Mouse (Mus musculus) heart, adult 2 months (tissue): ENCODE measurements around the gene Slain1. TPM values are rescaled to one million over a fixed set of nuclear protein-coding genes. Genes with fewer than 3 reads are reported as not detected.

Experiments
- DNase-seq, 2 experiments: peaks; one replicate each; pipeline ENCODE4 v3.0.0; 2021
- H3K27ac ChIP-seq: fragments of 200-600 bp; 2 replicates; pipeline ENCODE4 v1.8.1; 2022
- H3K27me3 ChIP-seq: fragments of 200-500 bp; 2 replicates; pipeline ENCODE4 v1.6.1; 2012; ENCODE audit warnings: mild to moderate bottlenecking, low read length, inconsistent platforms, mixed read lengths; ENCODE audit not compliant: control insufficient read depth, insufficient read depth
- H3K36me3 ChIP-seq: fragments of 200-500 bp; 2 replicates; pipeline ENCODE4 v1.6.1; 2012; ENCODE audit warnings: low read length, inconsistent platforms; ENCODE audit not compliant: control insufficient read depth, insufficient read depth
- H3K4me1 ChIP-seq: fragments of 200-500 bp; 2 replicates; pipeline ENCODE4 v1.6.1; 2011; ENCODE audit warnings: low read length; ENCODE audit not compliant: control insufficient read depth, insufficient read depth
- H3K4me3 ChIP-seq: fragments of 200-600 bp; 2 replicates; pipeline ENCODE4 v1.8.1; 2022
- H3K79me2 ChIP-seq: fragments of 200-500 bp; replicated peaks from 2 replicates; pipeline ENCODE4 v1.6.1; 2012; ENCODE audit warnings: mild to moderate bottlenecking, inconsistent platforms, low read length, moderate library complexity, mixed read lengths; ENCODE audit not compliant: control insufficient read depth, insufficient read depth
- H3K9ac ChIP-seq: fragments of 200-500 bp; 2 replicates; pipeline ENCODE4 v1.6.1; 2012; ENCODE audit warnings: low read depth, mild to moderate bottlenecking, control low read depth, inconsistent platforms, low read length, mixed read lengths
- CTCF ChIP-seq: fragments of 200-600 bp; IDR thresholded peaks from 2 replicates; pipeline ENCODE4 v1.8.1; 2022; ENCODE audit warnings: antibody characterized with exemption, mild to moderate bottlenecking, moderate library complexity
- EP300 ChIP-seq: fragments of 200-500 bp; IDR thresholded peaks from 2 replicates; pipeline ENCODE4 v1.6.1; 2011; ENCODE audit warnings: low read depth, low read length, control low read depth; ENCODE audit not compliant: insufficient read depth
- POLR2A ChIP-seq: fragments of 200-500 bp; IDR thresholded peaks from 2 replicates; pipeline ENCODE4 v1.6.1; 2011; ENCODE audit warnings: mild to moderate bottlenecking, low read depth, low read length, control low read depth; ENCODE audit not compliant: insufficient read depth
- WGBS: fragments of 180-500 bp; shearing (Covaris S2); methylation state at CpG from one replicate; pipeline ENCODE4 v1.1.7; 2018; 5-methylcytosine and 5-hydroxymethylcytosine counted together
- intact Hi-C: fragments of 180-260 bp; cut with DNase I; formaldehyde crosslinking; loops from one replicate; pipeline ENCODE4 v1.15.1; 2025
- polyA plus RNA-seq: library from polyadenylated mRNA; depleted of rRNA; stranded (reverse); fragments of >200 nt; gene quantifications from 2 replicates; pipeline ENCODE4 v1.2.3, GENCODE M21; 2012
- total RNA-seq, 2 experiments: library from RNA; stranded (reverse); gene quantifications; 2 replicates each; pipeline ENCODE4 v1.2.3; 2021

Slain1 gene
- total and polyA plus RNA-seq, 3 experiments: 0.10 to 0.43 (median 0.41) TPM

GRCm38 (mm10) chr14:103709261-103709660 is 59.2 kb downstream of the Slain1 start:
- no peaks in the 10 kb centered on the region for H3K36me3 ChIP-seq
- intact Hi-C loops: no loop called here
- no peak overlapping the region for H3K4me3 ChIP-seq
- no peak overlapping the region for H3K9ac ChIP-seq
- H3K27ac ChIP-seq: no peak overlapping the region
- no peaks in the 10 kb centered on the region for H3K27me3 ChIP-seq
- no peaks in the 10 kb centered on the region for H3K79me2 ChIP-seq
- DNase-seq: no peak
- H3K4me1 ChIP-seq: no peaks in the 10 kb centered on the region
- no peak for TF ChIP-seq EP300
- no peak for TF ChIP-seq CTCF
- TF ChIP-seq POLR2A: no peak
- WGBS: 82% methylated on average over 11 of the region's 11 CpGs

GRCm38 (mm10) chr14:103712986-103713385 is 63.0 kb downstream of the Slain1 start:
- Histone ChIP-seq H3K4me1 (no peaks in the 10 kb centered on the region), H3K4me3 (no peak overlapping the region), H3K27ac (no peak overlapping the region), H3K9ac (no peak overlapping the region), H3K79me2 (no peaks in the 10 kb centered on the region), H3K27me3 (no peaks in the 10 kb centered on the region), H3K36me3 (no peaks in the 10 kb centered on the region)
- intact Hi-C loops: loop anchor here (10.0 kb wide), 3 partner anchors 312 to 1102 kb away; no protein-coding TSS in a partner anchor
- no peak for DNase-seq
- no peak for TF ChIP-seq POLR2A
- TF ChIP-seq EP300: no peak
- TF ChIP-seq CTCF: no peak
- 65% methylated on average over 5 of the region's 5 CpGs for WGBS

- WGBS: 38% methylated on average over 5 of the region's 5 CpGs
Observed at GRCm38 (mm10) chr14:103717516-103717915, 67.5 kb downstream of the Slain1 start.

GRCm38 (mm10) chr14:103717979-103718378 is 68.0 kb downstream of the Slain1 start:
- Histone ChIP-seq H3K27me3 (no peaks in the 10 kb centered on the region), H3K79me2 (no peaks in the 10 kb centered on the region), H3K4me3 (no peak overlapping the region), H3K4me1 (peaks cover 6% of the 10 kb centered on the region; the same call in 1 of the 2 replicates), H3K36me3 (no peaks in the 10 kb centered on the region), H3K9ac (no peak overlapping the region), H3K27ac (no peak overlapping the region)
- no peak for DNase-seq
- TF ChIP-seq CTCF: no peak
- TF ChIP-seq EP300: no peak
- no peak for TF ChIP-seq POLR2A
- 69% methylated on average over 5 of the region's 5 CpGs for WGBS
- intact Hi-C loops: loop anchor here (2.0 to 10.0 kb wide), 4 partner anchors 67 to 1097 kb away; no protein-coding TSS in a partner anchor

More at GRCm38 (mm10) chr14:103717516-103717915, 67.5 kb downstream of the Slain1 start:
- no peaks in the 10 kb centered on the region for H3K36me3 ChIP-seq
- intact Hi-C loops: loop anchor here (10.0 kb wide), 3 partner anchors 307 to 1097 kb away; no protein-coding TSS in a partner anchor
- H3K27me3 ChIP-seq: no peaks in the 10 kb centered on the region
- H3K79me2 ChIP-seq: no peaks in the 10 kb centered on the region
- peak in 1 of 2 experiments; percentile 44 for DNase-seq
- H3K4me3 ChIP-seq: no peak overlapping the region
- no peak overlapping the region for H3K9ac ChIP-seq
- H3K27ac ChIP-seq: no peak overlapping the region
- TF ChIP-seq POLR2A: no peak
- TF ChIP-seq CTCF: peak; percentile 88
- TF ChIP-seq EP300: no peak
- H3K4me1 ChIP-seq: peaks cover 6% of the 10 kb centered on the region; the same call in 1 of the 2 replicates

GRCm38 (mm10) chr14:103718393-103718792 is 68.4 kb downstream of the Slain1 start:
- Histone ChIP-seq H3K9ac (no peak overlapping the region), H3K4me3 (no peak overlapping the region), H3K4me1 (peaks cover 6% of the 10 kb centered on the region; the same call in 1 of the 2 replicates), H3K79me2 (no peaks in the 10 kb centered on the region), H3K36me3 (no peaks in the 10 kb centered on the region), H3K27me3 (no peaks in the 10 kb centered on the region), H3K27ac (no peak overlapping the region)
- WGBS: 33% methylated on average over 5 of the region's 5 CpGs
- TF ChIP-seq EP300 (no peak), CTCF (no peak), POLR2A (no peak)
- no peak for DNase-seq
- intact Hi-C loops: loop anchor here (2.0 to 10.0 kb wide), 4 partner anchors 66 to 1096 kb away; no protein-coding TSS in a partner anchor

- TF ChIP-seq CTCF (peak; percentile 96), EP300 (no peak), POLR2A (peak; percentile 44; the same call in 1 of the 2 replicates)
- DNase-seq: peak; percentile 80 to 87
- no peaks in the 10 kb centered on the region for H3K27me3 ChIP-seq
- intact Hi-C loops: loop anchor here (2.0 to 10.0 kb wide), 4 partner anchors 66 to 1096 kb away; no protein-coding TSS in a partner anchor
- H3K9ac ChIP-seq: peak overlapping the region; percentile 39
- peaks cover 6% of the 10 kb centered on the region; the same call in 1 of the 2 replicates for H3K4me1 ChIP-seq
- H3K79me2 ChIP-seq: no peaks in the 10 kb centered on the region
- no peaks in the 10 kb centered on the region for H3K36me3 ChIP-seq
- H3K27ac ChIP-seq: peak overlapping the region; percentile 71
- H3K4me3 ChIP-seq: peak overlapping the region; percentile 40
- 13% methylated on average over 15 of the region's 15 CpGs for WGBS
Observed at GRCm38 (mm10) chr14:103718836-103719575, 69.0 kb downstream of the Slain1 start.
